Mouse (Mus musculus) liver, embryonic 11.5 days (tissue): ENCODE results near the gene Gm49027. TPM values are rescaled to one million over a fixed set of nuclear protein-coding genes. Genes with fewer than 3 reads are reported as not detected.
A peak's percentile ranks its signal among the peaks of the same experiment; 100 is the strongest.

Experiments used
- ATAC-seq: fragments of 200-750 bp; cut with Nextera tagmentation; replicated peaks from 2 replicates; pipeline ENCODE4 v1.8.0; 2017; ENCODE audit warnings: moderate number of reproducible peaks, mild to moderate bottlenecking, moderate TSS enrichment, moderate library complexity; ENCODE audit not compliant: low FRiP score
- DNase-seq: peaks from one replicate; pipeline ENCODE4 v3.0.0-alpha.2; 2017; ENCODE audit warnings: low spot score
- H3K27ac ChIP-seq: fragments of 300-500 bp; sonication (generic); 2 replicates; pipeline ENCODE4 v1.5.1; 2014; ENCODE audit warnings: mild to moderate bottlenecking, low read depth, low read length, control low read depth
- H3K27me3 ChIP-seq: fragments of 300-500 bp; sonication (generic); replicated peaks from 2 replicates; pipeline ENCODE4 v1.6.1; 2014; ENCODE audit warnings: low read length, mixed read lengths; ENCODE audit not compliant: control insufficient read depth, insufficient read depth
- H3K36me3 ChIP-seq: fragments of 300-500 bp; sonication (generic); 2 replicates; pipeline ENCODE4 v1.6.1; 2014; ENCODE audit warnings: mild to moderate bottlenecking, low read length, moderate library complexity, mixed read lengths; ENCODE audit not compliant: control insufficient read depth, insufficient read depth
- H3K4me1 ChIP-seq: fragments of 300-500 bp; sonication (generic); replicated peaks from 2 replicates; pipeline ENCODE4 v1.6.1; 2014; ENCODE audit warnings: low read length, mixed read lengths; ENCODE audit not compliant: control insufficient read depth, insufficient read depth
- H3K4me2 ChIP-seq: fragments of 300-500 bp; sonication (generic); 2 replicates; pipeline ENCODE4 v1.6.1; 2014; ENCODE audit warnings: mild to moderate bottlenecking, control low read depth, moderate library complexity
- H3K4me3 ChIP-seq: fragments of 300-500 bp; sonication (generic); 2 replicates; pipeline ENCODE4 v1.5.1; 2014; ENCODE audit warnings: low read depth, low read length, control low read depth
- H3K9ac ChIP-seq: fragments of 300-500 bp; sonication (generic); 2 replicates; pipeline ENCODE4 v1.6.1; 2014; ENCODE audit warnings: low read depth, low read length, control low read depth
- H3K9me3 ChIP-seq: fragments of 300-500 bp; sonication (generic); 2 replicates; pipeline ENCODE4 v1.6.1; 2016; ENCODE audit warnings: low read length, inconsistent platforms, mixed read lengths; ENCODE audit not compliant: control insufficient read depth
- WGBS: fragments of 180-500 bp; shearing (Covaris S2); extraction: QIAGEN DNeasy Blood & Tissue Kit; methylation state at CpG from one replicate; pipeline ENCODE4 v1.1.7; 2014; 5-methylcytosine and 5-hydroxymethylcytosine counted together
- polyA plus RNA-seq: library from polyadenylated mRNA; unstranded; fragments of >200 nt; fragmentation: Nextera tagmentation; extraction: Ambion mirVana; gene quantifications from 2 replicates; pipeline ENCODE4 v1.2.1, GENCODE M21; 2014

Gm49027 gene
- polyA plus RNA-seq, 1 experiment from 2014 or later: 0.47 TPM

DNA sequence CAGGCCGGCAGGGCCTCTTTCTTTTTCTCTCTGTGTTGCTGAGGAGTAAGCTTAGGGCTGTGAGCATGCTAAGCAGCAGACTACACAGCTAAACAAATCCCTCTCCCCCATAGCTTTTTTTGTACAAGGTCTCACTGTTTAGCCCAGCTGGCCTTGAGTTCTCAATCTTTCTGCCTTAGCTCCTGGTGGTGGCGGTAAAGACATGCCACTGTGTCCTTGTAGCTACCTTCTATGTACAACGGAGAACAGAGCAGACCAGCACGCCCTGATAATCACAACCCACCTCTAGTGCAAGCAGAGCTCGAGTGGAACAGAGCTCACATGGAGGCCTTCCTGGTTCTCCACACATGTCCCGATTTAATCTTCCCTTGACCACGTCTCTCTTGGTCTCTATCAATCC is 3.4 kb upstream of the Gm49027 start:
- DNase-seq (no peak), ATAC-seq (no peak)
- no peak overlapping the region for H3K27ac ChIP-seq
- H3K4me3 ChIP-seq: no peak overlapping the region
- no peak overlapping the region for H3K4me2 ChIP-seq
- peaks cover 31% of the 10 kb centered on the region for H3K36me3 ChIP-seq
- 77% methylated on average over 7 of the region's 7 CpGs for WGBS
- H3K27me3 ChIP-seq: no peaks in the 10 kb centered on the region
- H3K4me1 ChIP-seq: peaks cover 6% of the 10 kb centered on the region
- H3K9me3 ChIP-seq: no peaks in the 10 kb centered on the region
- H3K9ac ChIP-seq: no peak overlapping the region

- WGBS: 89% methylated on average over 9 of the region's 9 CpGs
- no peak overlapping the region for H3K4me3 ChIP-seq
- H3K27ac ChIP-seq: no peak overlapping the region
- no peaks in the 10 kb centered on the region for H3K27me3 ChIP-seq
- no peak overlapping the region for H3K9ac ChIP-seq
- H3K4me2 ChIP-seq: no peak overlapping the region
- H3K9me3 ChIP-seq: no peaks in the 10 kb centered on the region
- no peak for ATAC-seq
- DNase-seq: no peak
- peaks cover 9% of the 10 kb centered on the region for H3K36me3 ChIP-seq
- peaks cover 15% of the 10 kb centered on the region for H3K4me1 ChIP-seq
These were observed 718 bp upstream of the Gm49027 start for GRCm38 (mm10) chr5:123525916-123526495.

- no peaks in the 10 kb centered on the region for H3K27me3 ChIP-seq
- peak overlapping the region; percentile 50 for H3K9ac ChIP-seq
- ATAC-seq: peak; percentile 96
- peak overlapping the region; percentile 51; the same call in 1 of the 2 replicates for H3K27ac ChIP-seq
- under 1% methylated on average over 26 of the region's 27 CpGs for WGBS
- no peak for DNase-seq
- peak overlapping the region; percentile 82 for H3K4me2 ChIP-seq
- peak overlapping the region; percentile 94 for H3K4me3 ChIP-seq
- no peaks in the 10 kb centered on the region for H3K9me3 ChIP-seq
- H3K36me3 ChIP-seq: no peaks in the 10 kb centered on the region
- H3K4me1 ChIP-seq: peaks cover 15% of the 10 kb centered on the region
These were observed 916 bp downstream of the Gm49027 start for GRCm38 (mm10) chr5:123524393-123524750.

GRCm38 (mm10) chr5:123523692-123524392 is 1.4 kb downstream of the Gm49027 start, which contains the start of gene Diablo:
Gene Diablo (minus strand): TSS chr5:123524176.
- Histone ChIP-seq H3K27ac (peak within 1 kb of the TSS; percentile 51; the same call in 1 of the 2 replicates), H3K27me3 (no peaks in the 10 kb centered on the region), H3K9ac (peak within 1 kb of the TSS; percentile 84), H3K9me3 (no peaks in the 10 kb centered on the region), H3K36me3 (no peaks in the 10 kb centered on the region), H3K4me3 (peak within 1 kb of the TSS; percentile 94), H3K4me2 (peak within 1 kb of the TSS; percentile 82), H3K4me1 (peaks cover 15% of the 10 kb centered on the region)
- under 1% methylated on average over 80 of the region's 82 CpGs for WGBS
- ATAC-seq (peak; percentile 96), DNase-seq (peak; percentile 99)

DNA sequence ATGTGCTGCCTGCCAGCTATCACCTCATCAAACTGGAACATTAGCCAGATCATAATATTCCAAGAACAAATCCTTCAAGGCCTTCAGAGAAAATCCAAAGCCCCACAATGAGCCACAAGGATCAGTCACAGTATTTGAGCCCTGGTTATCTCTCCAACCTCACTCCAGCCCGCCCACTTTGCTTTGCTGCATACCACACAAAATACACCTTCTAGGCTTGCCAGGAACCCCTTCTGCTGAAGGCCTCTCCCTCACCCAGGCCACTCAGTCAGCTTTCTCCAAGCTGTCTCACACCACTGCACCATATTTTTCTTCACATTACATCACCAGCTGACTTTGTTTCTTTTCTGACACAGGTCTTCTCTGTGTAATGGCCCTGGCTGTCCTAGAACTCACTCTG is 3.1 kb downstream of the Gm49027 start:
- ATAC-seq: no peak
- peak overlapping the region; percentile 82; the same call in 1 of the 2 replicates for H3K4me2 ChIP-seq

DNA sequence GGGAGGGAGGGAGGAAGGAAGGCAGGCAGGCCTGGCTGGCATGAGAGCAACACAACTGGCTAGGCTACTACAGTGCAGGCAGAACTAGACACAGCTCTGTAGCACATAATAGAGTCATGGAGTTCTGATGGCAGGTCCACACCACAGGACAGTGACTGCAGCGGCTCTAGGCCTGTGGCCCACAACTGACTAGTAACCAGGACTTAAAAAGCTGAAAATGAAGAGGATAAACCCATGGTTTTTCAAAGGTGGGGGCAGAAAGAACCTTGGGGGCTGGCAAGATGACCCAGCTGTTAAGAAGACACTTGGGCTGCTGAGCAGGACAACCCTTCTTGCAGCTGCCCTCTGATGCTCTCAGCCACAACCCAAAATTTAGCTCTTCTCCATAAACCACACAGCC is 3.7 kb downstream of the Gm49027 start:
- DNase-seq (no peak), ATAC-seq (no peak)
- no peaks in the 10 kb centered on the region for H3K9me3 ChIP-seq
- no peak overlapping the region for H3K9ac ChIP-seq
- H3K36me3 ChIP-seq: peaks cover 6% of the 10 kb centered on the region
- H3K27me3 ChIP-seq: no peaks in the 10 kb centered on the region
- no peak overlapping the region for H3K27ac ChIP-seq
- 94% methylated on average over 1 of the region's 1 CpGs for WGBS
- no peak overlapping the region for H3K4me3 ChIP-seq
- H3K4me2 ChIP-seq: no peak overlapping the region
- H3K4me1 ChIP-seq: peaks cover 15% of the 10 kb centered on the region

More for the DNA sequence above, 3.1 kb downstream of the Gm49027 start:
- no peak for DNase-seq
- H3K4me3 ChIP-seq: no peak overlapping the region
- H3K4me1 ChIP-seq: peaks cover 15% of the 10 kb centered on the region
- no peaks in the 10 kb centered on the region for H3K27me3 ChIP-seq
- no peak overlapping the region for H3K27ac ChIP-seq
- H3K9ac ChIP-seq: no peak overlapping the region
- 84% methylated on average over 1 of the region's 1 CpGs for WGBS
- H3K36me3 ChIP-seq: peaks cover 6% of the 10 kb centered on the region
- no peaks in the 10 kb centered on the region for H3K9me3 ChIP-seq

GRCm38 (mm10) chr5:123520666-123521065 is 4.6 kb downstream of the Gm49027 start:
- WGBS: 86% methylated on average over 9 of the region's 9 CpGs
- no peak overlapping the region for H3K27ac ChIP-seq
- H3K4me3 ChIP-seq: no peak overlapping the region
- no peak overlapping the region for H3K4me2 ChIP-seq
- peaks cover 15% of the 10 kb centered on the region for H3K4me1 ChIP-seq
- H3K9me3 ChIP-seq: no peaks in the 10 kb centered on the region
- no peak for ATAC-seq
- H3K27me3 ChIP-seq: no peaks in the 10 kb centered on the region
- DNase-seq: no peak
- peaks cover 11% of the 10 kb centered on the region for H3K36me3 ChIP-seq
- H3K9ac ChIP-seq: no peak overlapping the region

GRCm38 (mm10) chr5:123514871-123515270 is 10.4 kb downstream of the Gm49027 start:
- Histone ChIP-seq H3K9ac (no peak overlapping the region), H3K4me2 (no peak overlapping the region), H3K27ac (no peak overlapping the region), H3K9me3 (no peaks in the 10 kb centered on the region), H3K4me1 (peaks cover 7% of the 10 kb centered on the region), H3K36me3 (peaks cover 14% of the 10 kb centered on the region), H3K27me3 (no peaks in the 10 kb centered on the region; the same call in 1 of the 2 replicates), H3K4me3 (no peak overlapping the region)
- 84% methylated on average over 5 of the region's 5 CpGs for WGBS
- ATAC-seq (no peak), DNase-seq (no peak)

GRCm38 (mm10) chr5:123512102-123512501 is 13.2 kb downstream of the Gm49027 start:
- H3K9ac ChIP-seq: no peak overlapping the region
- peaks cover 20% of the 10 kb centered on the region for H3K27me3 ChIP-seq
- 64% methylated on average over 3 of the region's 3 CpGs for WGBS
- H3K4me2 ChIP-seq: no peak overlapping the region
- peaks cover 8% of the 10 kb centered on the region; the same call in 1 of the 2 replicates for H3K36me3 ChIP-seq
- DNase-seq (no peak), ATAC-seq (peak; percentile 76)
- no peak overlapping the region for H3K27ac ChIP-seq
- H3K4me1 ChIP-seq: peaks cover 10% of the 10 kb centered on the region
- no peaks in the 10 kb centered on the region for H3K9me3 ChIP-seq
- H3K4me3 ChIP-seq: no peak overlapping the region
